Mouse (Mus musculus): ENCODE data around the gene Olfr414.

DNA sequence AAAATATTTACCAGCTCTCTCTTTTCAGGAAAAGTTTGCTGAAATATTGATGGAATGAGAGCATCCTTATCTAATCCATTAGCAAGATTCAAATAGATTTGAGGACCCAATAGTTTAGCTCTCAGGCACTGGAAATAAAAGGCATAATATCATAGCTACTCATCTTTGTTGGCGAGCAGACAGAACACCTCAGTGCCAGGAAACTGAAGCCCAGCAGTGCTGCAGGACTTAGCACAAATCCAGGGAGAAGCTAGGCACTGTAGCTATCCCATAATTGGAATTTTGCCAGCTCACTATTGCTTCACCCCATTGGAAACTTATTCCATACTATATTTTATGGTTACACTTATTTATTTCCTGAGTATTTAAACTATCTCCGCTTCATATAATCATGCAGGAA lies 31.2 kb downstream of the Olfr414 start:
- TF ChIP-seq CTCF (IDR thresholded peaks at IDR 0.05; ENCODE audit: extremely low read depth, insufficient read depth, low read length) (no peak), POLR2A (IDR thresholded peaks at IDR 0.05; ENCODE audit: extremely low read depth, insufficient read depth, low read length) (no peak)
